Comparison of ENCODE assay signal across 9 mouse cellular contexts in genomic region chr13:94178401-94179040, GRCm38 (mm10).
DNase-seq lines count a peak whose midpoint lies in the region; ATAC-seq and TF ChIP-seq lines count a peak whose summit lies in the region.
"Had no signal": no experiment of that assay in that cellular context is flagged by ENCODE, and none has a peak within 500 bp of the region (broad histone marks: within the 10 kb centered on the region; RNA-seq: fewer than 3 reads in every experiment).

No protein-coding gene starts in this region.

- peak; percentile 65 for ATAC-seq in Patski
- ATAC-seq in hindbrain, embryonic 15.5 days (ENCODE audit: low FRiP score, low read depth), result peak; percentile 87
- ATAC-seq in limb, embryonic 14.5 days (ENCODE audit: low FRiP score, low read depth), result peak; percentile 77
- no peak for ATAC-seq in intestine, postnatal 0 days

- no peak for TF ChIP-seq POLR2A in limb, embryonic 14.5 days (IDR thresholded peaks at IDR 0.05; ENCODE audit: borderline replicate concordance, extremely low read depth, insufficient read depth, insufficient read length)

- in situ Hi-C loops in Patski (cut with MboI; ENCODE audit: low pct_unique_long_range_greater_than_20kb), result no loop called here

- H3K9ac ChIP-seq in hindbrain, embryonic 15.5 days, result no peak overlapping the region
- H3K9ac ChIP-seq in limb, embryonic 14.5 days (ENCODE audit: low read depth, low read length, severe bottlenecking), result no peak overlapping the region
- H3K9ac ChIP-seq in intestine, postnatal 0 days (ENCODE audit: low read depth, low read length), result no peak overlapping the region

- peak; percentile 80 for DNase-seq in Patski (ENCODE audit: low read depth, low spot score)
- peak; percentile 91 for DNase-seq in cerebellum, adult 11-12 months
- peak; percentile 42 to 48 for DNase-seq in frontal cortex, postnatal 14 days (ENCODE audit: low spot score in 2 of 2)
- peak; percentile 83 for DNase-seq in limb, embryonic 14.5 days (ENCODE audit: low spot score)
- peak; percentile 34 for DNase-seq in thymus, postnatal 25 days
- DNase-seq in spleen, postnatal 14 days (ENCODE audit: low spot score in 2 of 2), result no peak

- H3K9me3 ChIP-seq in hindbrain, embryonic 15.5 days, result no peaks in the 10 kb centered on the region
- H3K9me3 ChIP-seq in limb, embryonic 14.5 days (ENCODE audit: control insufficient read depth, low read length), result no peaks in the 10 kb centered on the region
- H3K9me3 ChIP-seq in intestine, postnatal 0 days (ENCODE audit: control insufficient read depth), result no peaks in the 10 kb centered on the region

- no peak for TF ChIP-seq CTCF in Patski (IDR thresholded peaks at IDR 0.05)
- no peak for TF ChIP-seq CTCF in intestine, postnatal 0 days (IDR thresholded peaks at IDR 0.05; ENCODE audit: low read depth)

- WGBS in hindbrain, embryonic 15.5 days, result 44% methylated on average over 11 of the region's 11 CpGs
- WGBS in limb, embryonic 14.5 days, result 38% methylated on average over 10 of the region's 11 CpGs
- 70% methylated on average over 11 of the region's 11 CpGs for WGBS in intestine, postnatal 0 days

- CTCF ChIA-PET in Patski (lab: Charles Lee), result interaction anchor here (1.6 to 1.8 kb wide), 2 partner anchors 10 to 27 kb away, joined by 4 to 5 read pairs; no protein-coding TSS in a partner anchor

- H3K27me3 ChIP-seq in Patski, result no peaks in the 10 kb centered on the region
- peaks cover 7% of the 10 kb centered on the region; the same call in 1 of the 2 replicates for H3K27me3 ChIP-seq in hindbrain, embryonic 15.5 days
- no peaks in the 10 kb centered on the region for H3K27me3 ChIP-seq in limb, embryonic 14.5 days (ENCODE audit: control insufficient read depth, insufficient read depth, low read length)
- no peaks in the 10 kb centered on the region for H3K27me3 ChIP-seq in intestine, postnatal 0 days (replicated peaks; ENCODE audit: control insufficient read depth, insufficient read depth, low read length)

- no peak overlapping the region for H3K4me3 ChIP-seq in hindbrain, embryonic 15.5 days
- H3K4me3 ChIP-seq in limb, embryonic 14.5 days (replicated peaks; ENCODE audit: low read length), result no peak overlapping the region
- no peak overlapping the region for H3K4me3 ChIP-seq in intestine, postnatal 0 days (ENCODE audit: low read depth, low read length)

- peak overlapping the region; percentile 46 for H3K27ac ChIP-seq in hindbrain, embryonic 15.5 days (replicated peaks)
- H3K27ac ChIP-seq in limb, embryonic 14.5 days (replicated peaks; ENCODE audit: low read depth, low read length), result peak overlapping the region; percentile 58
- H3K27ac ChIP-seq in intestine, postnatal 0 days (ENCODE audit: low read depth, low read length), result no peak overlapping the region
- H3K27ac ChIP-seq: macrophage had no signal

- peaks cover 40% of the 10 kb centered on the region for H3K4me1 ChIP-seq in hindbrain, embryonic 15.5 days (replicated peaks)
- H3K4me1 ChIP-seq in limb, embryonic 14.5 days (ENCODE audit: control insufficient read depth, insufficient read depth, low read length), result peaks cover 34% of the 10 kb centered on the region
- H3K4me1 ChIP-seq in intestine, postnatal 0 days (replicated peaks; ENCODE audit: control insufficient read depth, insufficient read depth, low read length), result 0 out of 2 replicates have a peak, but pooled peaks cover 3% of the 10 kb centered on the region

- H3K36me3 ChIP-seq in hindbrain, embryonic 15.5 days, result no peaks in the 10 kb centered on the region
- peaks cover 11% of the 10 kb centered on the region; the same call in 1 of the 2 replicates for H3K36me3 ChIP-seq in limb, embryonic 14.5 days (ENCODE audit: control insufficient read depth, insufficient read depth, low read length)
- H3K36me3 ChIP-seq in intestine, postnatal 0 days (ENCODE audit: control insufficient read depth, insufficient read depth), result no peaks in the 10 kb centered on the region

- peak overlapping the region; percentile 7; the same call in 1 of the 2 replicates for H3K4me2 ChIP-seq in hindbrain, embryonic 15.5 days
- H3K4me2 ChIP-seq in limb, embryonic 14.5 days (replicated peaks; ENCODE audit: low read depth, low read length, severe bottlenecking), result no peak overlapping the region
- no peak overlapping the region for H3K4me2 ChIP-seq in intestine, postnatal 0 days (replicated peaks; ENCODE audit: low read depth)

- POLR2A ChIA-PET in Patski (lab: Charles Lee), result interaction anchor here (1.4 kb wide), 1 partner anchor 11 kb away, joined by 4 read pairs; no protein-coding TSS in a partner anchor

Comparison
In these comparisons a context has a peak if more than half of its experiments do, and no peak if none do; other contexts are left out.
1. DNase-seq: peak in Patski (single experiment), cerebellum, adult 11-12 months (single experiment), frontal cortex, postnatal 14 days (2 of 2), limb, embryonic 14.5 days (single experiment) and thymus, postnatal 25 days (single experiment); none in spleen, postnatal 14 days (0 of 2).